Mouse (Mus musculus) forebrain, postnatal 0 days (tissue): ENCODE data around the gene Fgf13. TPM values are rescaled to one million over a fixed set of nuclear protein-coding genes. Genes with fewer than 3 reads are reported as not detected.

Experiments
- ATAC-seq: fragments of 200-750 bp; cut with Nextera tagmentation; 2 replicates; pipeline ENCODE4 v1.8.0; 2017; ENCODE audit warnings: mild to moderate bottlenecking, moderate library complexity
- DNase-seq: peaks from one replicate; pipeline ENCODE4 v3.0.0-alpha.2; 2015
- H3K27ac ChIP-seq: fragments of 300-500 bp; sonication (generic); 2 replicates; pipeline ENCODE4 v1.5.1; 2014; ENCODE audit warnings: low read depth, mild to moderate bottlenecking, antibody characterized with exemption, low read length, moderate library complexity, mixed read lengths
- H3K27me3 ChIP-seq: fragments of 300-500 bp; sonication (generic); 2 replicates; pipeline ENCODE4 v1.6.1; 2014; ENCODE audit warnings: mild to moderate bottlenecking, low read length, mixed read lengths; ENCODE audit not compliant: insufficient read depth
- H3K36me3 ChIP-seq: fragments of 300-500 bp; sonication (generic); 2 replicates; pipeline ENCODE4 v1.6.1; 2014; ENCODE audit warnings: mild to moderate bottlenecking, moderate library complexity; ENCODE audit not compliant: insufficient read depth
- H3K4me1 ChIP-seq: fragments of 300-500 bp; sonication (generic); 2 replicates; pipeline ENCODE4 v1.6.1; 2014; ENCODE audit warnings: antibody characterized with exemption; ENCODE audit not compliant: insufficient read depth
- H3K4me2 ChIP-seq: fragments of 300-500 bp; sonication (generic); 2 replicates; pipeline ENCODE4 v1.6.1; 2014; ENCODE audit warnings: low read depth, mild to moderate bottlenecking, moderate library complexity
- H3K4me3 ChIP-seq: fragments of 300-500 bp; sonication (generic); 2 replicates; pipeline ENCODE4 v1.5.1; 2014; ENCODE audit warnings: low read depth, low read length, mixed read lengths
- H3K9ac ChIP-seq: fragments of 300-500 bp; sonication (generic); 2 replicates; pipeline ENCODE4 v1.6.1; 2014; ENCODE audit warnings: mild to moderate bottlenecking
- H3K9me3 ChIP-seq: fragments of 300-500 bp; sonication (generic); 2 replicates; pipeline ENCODE4 v1.6.1; 2016; ENCODE audit warnings: low read length
- CTCF ChIP-seq: sonication (generic); IDR thresholded peaks from 2 replicates; pipeline ENCODE4 v1.5.1; 2016; ENCODE audit warnings: antibody characterized with exemption, control low read depth, low read depth
- WGBS: fragments of 180-500 bp; shearing (Covaris S2); extraction: QIAGEN DNeasy Blood & Tissue Kit; methylation state at CpG from one replicate; pipeline ENCODE4 v1.1.7; 2014; 5-methylcytosine and 5-hydroxymethylcytosine counted together
- microRNA counts: library from miRNA; unstranded; fragments of <30 nt; microRNA quantifications from one replicate; lab custom pipeline; 2015
- microRNA-seq, 2 experiments: library from miRNA; unstranded; fragments of <30 nt; microRNA quantifications; one replicate each; pipeline ENCODE4; 2016
- polyA plus RNA-seq: library from polyadenylated mRNA; unstranded; fragments of >200 nt; fragmentation: Nextera tagmentation; extraction: Ambion mirVana; gene quantifications from 2 replicates; pipeline ENCODE4 v1.2.1, GENCODE M21; 2015
- total RNA-seq: library from RNA; depleted of rRNA; stranded (reverse); fragments of >200 nt; gene quantifications from 2 replicates; pipeline ENCODE4 v1.2.3, GENCODE M21; 2014

Gene Fgf13
- total and polyA plus RNA-seq, 2 experiments from 2014 or later, result 187 to 236 TPM

DNA sequence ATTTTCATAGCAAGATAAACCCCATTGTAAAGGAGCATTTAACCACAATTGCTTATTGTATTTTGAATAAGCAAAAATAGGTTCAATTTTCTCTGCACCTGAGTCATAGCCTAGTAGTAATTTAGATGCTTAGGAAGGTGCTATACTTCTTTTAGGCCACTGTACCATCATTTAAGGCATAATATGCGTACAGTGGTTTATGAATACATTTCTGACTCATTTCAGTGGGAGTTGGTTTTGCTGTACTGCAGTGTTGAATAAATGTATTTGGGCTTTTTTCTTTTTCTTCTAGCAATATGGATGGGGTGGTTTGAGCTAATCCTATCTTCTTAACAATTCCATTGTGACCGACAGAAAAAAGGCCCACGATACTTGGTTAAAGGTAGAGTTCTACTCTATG, 481.9 kb downstream of the Fgf13 start:
- DNase-seq, result no peak
- Histone ChIP-seq H3K4me2 (no peak overlapping the region), H3K4me3 (no peak overlapping the region), H3K27me3 (no peaks in the 10 kb centered on the region), H3K4me1 (no peaks in the 10 kb centered on the region), H3K36me3 (no peaks in the 10 kb centered on the region), H3K27ac (no peak overlapping the region), H3K9ac (no peak overlapping the region), H3K9me3 (no peaks in the 10 kb centered on the region)
- no peak for ATAC-seq
- TF ChIP-seq CTCF, result no peak
- WGBS, result 96% methylated on average over 3 of the region's 3 CpGs

DNA sequence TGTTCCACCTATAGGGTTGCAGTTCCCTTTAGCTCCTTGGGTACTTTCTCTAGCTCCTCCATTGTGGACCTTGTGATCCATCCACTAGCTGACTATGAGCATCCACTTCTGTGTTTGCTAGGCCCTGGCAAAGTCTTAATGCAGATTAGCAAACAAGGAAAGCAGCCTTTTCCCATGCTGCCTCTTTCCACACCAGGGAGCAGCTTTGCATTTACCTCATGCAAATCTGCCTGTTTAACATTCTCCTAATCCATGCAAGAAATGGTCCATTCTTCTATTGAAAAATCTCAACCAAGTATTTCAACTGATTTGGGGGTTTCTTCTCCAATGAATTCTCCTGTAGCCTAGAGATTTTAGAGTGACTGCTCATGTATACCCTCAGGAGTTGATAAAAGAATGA, 487.4 kb downstream of the Fgf13 start:
- no peak overlapping the region for H3K27ac ChIP-seq
- TF ChIP-seq CTCF, result no peak
- H3K4me1 ChIP-seq, result no peaks in the 10 kb centered on the region
- H3K9ac ChIP-seq, result no peak overlapping the region
- DNase-seq (no peak), ATAC-seq (no peak)
- H3K4me2 ChIP-seq, result no peak overlapping the region
- H3K4me3 ChIP-seq, result no peak overlapping the region
- H3K9me3 ChIP-seq, result no peaks in the 10 kb centered on the region
- H3K27me3 ChIP-seq, result no peaks in the 10 kb centered on the region
- no peaks in the 10 kb centered on the region for H3K36me3 ChIP-seq

DNA sequence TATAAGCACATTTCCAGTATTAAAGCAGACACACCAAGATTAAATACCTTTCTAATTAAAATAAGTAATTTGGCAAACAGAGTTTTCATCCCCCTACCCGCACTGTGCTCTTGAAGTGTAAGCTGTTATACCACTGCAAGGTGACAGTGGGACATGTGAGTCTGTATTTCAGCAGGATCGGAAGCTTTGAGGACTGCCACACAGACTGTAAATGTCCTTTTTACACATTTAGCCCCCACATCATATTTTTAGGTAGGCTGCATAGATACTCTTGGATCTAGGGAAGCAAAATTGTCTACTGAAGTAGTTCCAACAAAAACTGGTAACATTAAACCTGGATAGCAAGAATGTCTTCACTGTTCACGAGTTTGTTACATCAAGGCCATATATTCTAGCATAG, 495.8 kb downstream of the Fgf13 start:
- H3K4me1 ChIP-seq, result no peaks in the 10 kb centered on the region
- no peak overlapping the region for H3K4me3 ChIP-seq
- WGBS, result 67% methylated on average over 3 of the region's 3 CpGs
- H3K4me2 ChIP-seq, result no peak overlapping the region
- H3K36me3 ChIP-seq, result no peaks in the 10 kb centered on the region
- H3K9ac ChIP-seq, result no peak overlapping the region
- H3K9me3 ChIP-seq, result no peaks in the 10 kb centered on the region
- DNase-seq, result no peak
- no peak for ATAC-seq
- no peak overlapping the region for H3K27ac ChIP-seq
- H3K27me3 ChIP-seq, result no peaks in the 10 kb centered on the region
- no peak for TF ChIP-seq CTCF

DNA sequence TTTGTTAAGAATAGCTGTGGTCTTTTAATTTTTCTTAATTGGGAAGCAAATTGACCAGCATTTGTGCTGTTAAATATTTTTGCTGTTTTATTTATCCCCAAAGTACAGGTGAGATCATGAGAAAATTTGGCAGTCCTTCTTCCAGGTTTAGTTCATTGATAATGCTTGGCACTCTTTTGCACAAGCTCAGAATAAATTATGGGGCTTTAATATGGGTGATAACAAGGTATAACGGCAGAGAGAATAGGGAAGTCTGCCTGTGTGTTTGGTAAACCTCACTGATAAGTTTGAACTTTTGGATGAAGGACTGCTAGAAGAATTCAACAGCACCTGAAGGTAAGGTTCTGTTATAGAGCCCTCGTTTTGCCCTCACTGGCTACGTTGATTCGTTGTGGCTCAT, 504.7 kb downstream of the Fgf13 start:
- H3K4me1 ChIP-seq, result no peaks in the 10 kb centered on the region
- DNase-seq, result no peak
- no peaks in the 10 kb centered on the region for H3K27me3 ChIP-seq
- WGBS, result 76% methylated on average over 4 of the region's 4 CpGs
- no peaks in the 10 kb centered on the region; the same call in 1 of the 2 replicates for H3K36me3 ChIP-seq
- H3K9ac ChIP-seq, result no peak overlapping the region
- H3K9me3 ChIP-seq, result no peaks in the 10 kb centered on the region
- H3K27ac ChIP-seq, result no peak overlapping the region
- no peak for TF ChIP-seq CTCF
- no peak overlapping the region for H3K4me3 ChIP-seq
- ATAC-seq, result no peak
- no peak overlapping the region for H3K4me2 ChIP-seq

DNA sequence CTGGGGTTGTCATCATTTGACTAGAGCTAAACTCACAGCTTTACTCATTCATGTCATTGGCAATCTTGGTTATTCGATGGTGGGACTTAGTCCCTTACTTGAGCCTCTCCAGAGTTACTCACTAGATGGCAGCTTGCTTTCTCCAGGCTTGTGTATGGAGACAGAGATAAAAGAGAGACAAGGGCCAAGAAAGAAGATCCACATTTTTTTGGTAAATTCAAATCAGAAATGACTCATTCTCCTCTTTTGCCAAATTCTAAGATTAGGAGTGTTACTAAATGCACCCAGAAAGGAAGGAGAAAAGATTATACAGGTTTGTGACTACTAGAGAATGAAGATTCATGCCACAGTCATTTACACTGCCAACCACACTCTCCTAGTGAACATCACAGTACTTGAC, 532.9 kb downstream of the Fgf13 start:
- Histone ChIP-seq H3K4me2 (no peak overlapping the region), H3K9me3 (no peaks in the 10 kb centered on the region), H3K27ac (no peak overlapping the region), H3K4me1 (no peaks in the 10 kb centered on the region), H3K4me3 (no peak overlapping the region), H3K9ac (no peak overlapping the region), H3K27me3 (no peaks in the 10 kb centered on the region), H3K36me3 (no peaks in the 10 kb centered on the region)
- TF ChIP-seq CTCF, result no peak
- no peak for DNase-seq
- no peak for ATAC-seq
- WGBS, result 70% methylated on average over 1 of the region's 1 CpGs

MicroRNA genes within 50 kb of the gene (microRNA counts, 519-probe panel; counts per million panel counts)
- 1,211 counts per million, percentile 8 among the panel's probes with 10 or more counts for microRNA mmu-miR-504 (lab: Ali Mortazavi, UCI)

Small RNAs within 50 kb of the gene (microRNA-seq; reads per million reads assigned to microRNA genes)
- 14.7 to 15.6 reads per million in 2 experiments for gene Mir504
